ENCODE assay signal across 8 mouse cellular contexts in the genomic region with DNA sequence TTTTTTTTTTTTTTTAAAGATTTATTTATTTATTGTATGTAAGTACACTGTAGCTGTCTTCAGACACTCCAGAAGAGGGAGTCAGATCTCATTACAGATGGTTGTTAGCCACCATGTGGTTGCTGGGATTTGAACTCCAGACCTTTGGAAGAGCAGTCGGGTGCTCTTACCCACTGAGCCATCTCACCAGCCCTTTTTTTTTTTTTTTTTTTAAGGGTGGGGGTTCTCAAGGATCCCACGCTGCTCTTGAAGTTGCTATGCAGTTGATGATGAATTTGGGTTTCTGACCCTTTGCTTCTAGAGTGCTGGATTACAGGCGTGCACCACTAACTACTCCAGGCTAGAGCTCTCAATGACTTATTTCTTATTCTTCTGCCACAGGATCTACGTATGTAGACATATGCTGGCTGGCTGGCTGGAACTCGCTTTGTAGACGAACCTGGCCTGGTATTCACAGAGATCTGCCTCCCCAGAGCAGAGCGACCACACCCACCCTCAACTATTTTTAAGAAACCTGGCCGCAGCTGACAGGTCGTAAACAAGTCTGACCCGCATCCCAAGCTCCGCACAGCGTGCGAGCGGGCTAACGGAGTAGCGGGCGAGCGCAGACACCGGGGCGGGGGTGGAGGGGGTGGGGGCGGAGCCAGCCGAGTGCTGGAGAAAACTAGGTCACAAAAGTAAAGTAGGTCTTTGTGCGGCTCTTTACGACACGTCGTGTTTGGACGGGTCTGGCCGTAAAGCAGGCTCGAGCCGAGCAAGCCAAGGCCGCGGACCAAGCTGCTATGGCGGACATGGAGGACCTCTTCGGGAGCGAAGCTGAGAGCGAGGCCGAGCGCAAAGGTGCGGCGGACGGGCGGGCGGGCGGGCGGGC. TPM values are rescaled to one million over a fixed set of nuclear protein-coding genes. Genes with fewer than 3 reads are reported as not detected.
DNase-seq lines count a peak whose midpoint lies in the region; ATAC-seq and TF ChIP-seq lines count a peak whose summit lies in the region.

TSS of gene Leo1 (plus strand) at position 729 of the 871 bp plus-strand sequence.

- H3K4me2 ChIP-seq in forebrain, embryonic 15.5 days (replicated peaks), result peak within 1 kb of the TSS; percentile 81
- peak within 1 kb of the TSS; percentile 87 for H3K4me2 ChIP-seq in lung, embryonic 14.5 days

- H3K9me3 ChIP-seq in forebrain, embryonic 15.5 days, result no peaks in the 10 kb centered on the region
- H3K9me3 ChIP-seq in lung, embryonic 14.5 days (ENCODE audit: low read depth, low read length), result no peaks in the 10 kb centered on the region

- peaks cover 9% of the 10 kb centered on the region; the same call in 1 of the 2 replicates for H3K36me3 ChIP-seq in forebrain, embryonic 15.5 days
- peaks cover 10% of the 10 kb centered on the region for H3K36me3 ChIP-seq in lung, embryonic 14.5 days (ENCODE audit: insufficient read depth)
- H3K36me3 ChIP-seq in thymus, adult 2 months (ENCODE audit: control insufficient read depth, insufficient read depth, low read length), result peaks cover 7% of the 10 kb centered on the region; the same call in 1 of the 2 replicates

- H3K9ac ChIP-seq in forebrain, embryonic 15.5 days (replicated peaks), result peak within 1 kb of the TSS; percentile 86
- peak within 1 kb of the TSS; percentile 75 for H3K9ac ChIP-seq in lung, embryonic 14.5 days

- intact Hi-C loops in heart, postnatal 36 days (cut with DNase I), result no loop called here

- ATAC-seq in forebrain, embryonic 15.5 days (replicated peaks), result peak; percentile 93
- peak; percentile 94 for ATAC-seq in lung, embryonic 14.5 days (ENCODE audit: insufficient read depth)

- peak; percentile 96 for DNase-seq in ES-CJ7 (ENCODE audit: low read depth, low spot score)
- peak; percentile 87 for DNase-seq in cerebellum, adult 11 months
- peak; percentile 83 to 86 for DNase-seq in heart, postnatal 36 days
- DNase-seq in layer of hippocampus, adult 2 months (ENCODE audit: low spot score in 2 of 2), result peak; percentile 80 to 88
- DNase-seq in lung, embryonic 14.5 days, result peak; percentile 95
- DNase-seq in thymus, adult 2 months, result peak; percentile 83

- peak; percentile 39; the same call in 1 of the 2 replicates for TF ChIP-seq POLR2A in olfactory bulb, adult 2 months (IDR thresholded peaks at IDR 0.05; ENCODE audit: insufficient read depth, low read depth, low read length)
- peak; percentile 69 for TF ChIP-seq POLR2A in thymus, adult 2 months (IDR thresholded peaks at IDR 0.05; ENCODE audit: control insufficient read depth, extremely low read depth, insufficient read depth, low read length, poor library complexity)

- H3K27ac ChIP-seq in forebrain, embryonic 15.5 days (replicated peaks), result peak within 1 kb of the TSS; percentile 88
- peak within 1 kb of the TSS; percentile 94 for H3K27ac ChIP-seq in layer of hippocampus, adult 2 months
- peak within 1 kb of the TSS; percentile 82 for H3K27ac ChIP-seq in lung, embryonic 14.5 days (ENCODE audit: low read depth)
- peak within 1 kb of the TSS; percentile 81 for H3K27ac ChIP-seq in olfactory bulb, adult 2 months (ENCODE audit: insufficient read depth, low read depth, low read length)
- peak within 1 kb of the TSS; percentile 97 for H3K27ac ChIP-seq in thymus, adult 2 months (ENCODE audit: control insufficient read depth, insufficient read depth, low read length)

- no peaks in the 10 kb centered on the region for H3K27me3 ChIP-seq in forebrain, embryonic 15.5 days
- no peaks in the 10 kb centered on the region for H3K27me3 ChIP-seq in lung, embryonic 14.5 days (ENCODE audit: insufficient read depth, low read length)
- H3K27me3 ChIP-seq in thymus, adult 2 months (ENCODE audit: control insufficient read depth, insufficient read depth, low read length), result no peaks in the 10 kb centered on the region

- peak within 1 kb of the TSS; percentile 85 for H3K4me3 ChIP-seq in forebrain, embryonic 15.5 days
- peak within 1 kb of the TSS; percentile 84 for H3K4me3 ChIP-seq in layer of hippocampus, adult 2 months
- peak within 1 kb of the TSS; percentile 72 for H3K4me3 ChIP-seq in lung, embryonic 14.5 days (ENCODE audit: low read depth, low read length)
- H3K4me3 ChIP-seq in olfactory bulb, adult 2 months (ENCODE audit: insufficient read depth, low read depth, low read length), result peak within 1 kb of the TSS; percentile 81
- peak within 1 kb of the TSS; percentile 99 for H3K4me3 ChIP-seq in thymus, adult 2 months (ENCODE audit: control insufficient read depth, insufficient read depth, low read length)

- 1% methylated on average over 38 of the region's 45 CpGs for WGBS in forebrain, embryonic 15.5 days
- WGBS in lung, embryonic 14.5 days, result under 1% methylated on average over 45 of the region's 45 CpGs
- under 1% methylated on average over 45 of the region's 45 CpGs for WGBS in olfactory bulb, adult 2 months
- under 1% methylated on average over 45 of the region's 45 CpGs for WGBS in thymus, adult 2 months

- no peak for TF ChIP-seq CTCF in layer of hippocampus, adult 2 months (conservative IDR thresholded peaks at IDR 0.05)
- TF ChIP-seq CTCF in lung, embryonic 14.5 days (IDR thresholded peaks at IDR 0.05; ENCODE audit: low read depth), result no peak
- TF ChIP-seq CTCF in olfactory bulb, adult 2 months (IDR thresholded peaks at IDR 0.05; ENCODE audit: insufficient read depth, low read depth, low read length), result no peak
- TF ChIP-seq CTCF in thymus, adult 2 months (IDR thresholded peaks at IDR 0.05; ENCODE audit: borderline replicate concordance, control insufficient read depth, extremely low read depth, insufficient read depth, low read length, poor library complexity), result no peak

- peaks cover 14% of the 10 kb centered on the region for H3K4me1 ChIP-seq in forebrain, embryonic 15.5 days
- peaks cover 7% of the 10 kb centered on the region; the same call in 1 of the 2 replicates for H3K4me1 ChIP-seq in lung, embryonic 14.5 days (ENCODE audit: insufficient read depth)
- H3K4me1 ChIP-seq in olfactory bulb, adult 2 months (ENCODE audit: control insufficient read depth, insufficient read depth, low read length), result 0 out of 2 replicates have a peak, but pooled peaks cover under 1% of the 10 kb centered on the region
- peaks cover 12% of the 10 kb centered on the region for H3K4me1 ChIP-seq in thymus, adult 2 months (replicated peaks; ENCODE audit: control insufficient read depth, insufficient read depth, low read length)

RNA-seq across cellular contexts. Expression of gene Leo1, which starts in this region (rescaled TPM):
- polyA plus RNA-seq in forebrain, embryonic 15.5 days (2015; fragmentation: Nextera tagmentation; extraction: Ambion mirVana), result 40.6 and 40.7 TPM in 2 replicates
- total RNA-seq in heart, postnatal 36 days (2021), result 10 to 100 TPM; 11.3 to 15.0 TPM
- 10 to 100 TPM; 24.1 to 24.3 TPM for total RNA-seq in layer of hippocampus, adult 2 months (2021)
- polyA plus RNA-seq in lung, embryonic 14.5 days (2014; fragmentation: Nextera tagmentation; extraction: Ambion mirVana), result 39.5 and 39.7 TPM in 2 replicates
- not detected in 2 replicates for polyA plus RNA-seq in olfactory bulb, adult 2 months (2012; ENCODE audit: insufficient read depth, insufficient read length, low replicate concordance, missing spikeins)
- 6.7 and 9.0 TPM in 2 replicates for polyA plus RNA-seq in thymus, adult 2 months (2012; rRNA removed)

Comparison
In these comparisons a context has a peak if more than half of its experiments do, and no peak if none do; other contexts are left out.
1. Peak in every context shown above with its lines: DNase-seq, ATAC-seq, H3K4me3 ChIP-seq and H3K27ac ChIP-seq.